Mouse (Mus musculus) heart, postnatal 0 days (tissue): ENCODE measurements around the gene Sytl4. TPM values are rescaled to one million over a fixed set of nuclear protein-coding genes. Genes with fewer than 3 reads are reported as not detected.

ENCODE experiments used
- ATAC-seq: fragments of 200-750 bp; cut with Nextera tagmentation; 2 replicates; pipeline ENCODE4 v1.8.0; 2017; ENCODE audit warnings: low read depth, moderate number of reproducible peaks, moderate library complexity; ENCODE audit not compliant: insufficient read depth
- DNase-seq: peaks from one replicate; pipeline ENCODE4 v3.0.0-alpha.2; 2016; ENCODE audit warnings: low spot score
- H3K27ac ChIP-seq: fragments of 300-500 bp; sonication (generic); 2 replicates; pipeline ENCODE4 v1.5.1; 2014; ENCODE audit warnings: low read depth, mild to moderate bottlenecking
- H3K27me3 ChIP-seq: fragments of 300-500 bp; sonication (generic); 2 replicates; pipeline ENCODE4 v1.6.1; 2014; ENCODE audit warnings: low read length, mixed read lengths; ENCODE audit not compliant: control insufficient read depth, insufficient read depth
- H3K36me3 ChIP-seq: fragments of 300-500 bp; sonication (generic); replicated peaks from 2 replicates; pipeline ENCODE4 v1.6.1; 2014; ENCODE audit warnings: low read length, mixed read lengths; ENCODE audit not compliant: control insufficient read depth, insufficient read depth
- H3K4me1 ChIP-seq: fragments of 300-500 bp; sonication (generic); 2 replicates; pipeline ENCODE4 v1.6.1; 2014; ENCODE audit warnings: antibody characterized with exemption; ENCODE audit not compliant: control insufficient read depth, insufficient read depth
- H3K4me2 ChIP-seq: fragments of 300-500 bp; sonication (generic); 2 replicates; pipeline ENCODE4 v1.6.1; 2014; ENCODE audit warnings: low read depth, mild to moderate bottlenecking, low read length, moderate library complexity
- H3K4me3 ChIP-seq: fragments of 300-500 bp; sonication (generic); 2 replicates; pipeline ENCODE4 v1.5.1; 2014; ENCODE audit warnings: low read depth, low read length
- H3K9ac ChIP-seq: fragments of 300-500 bp; sonication (generic); replicated peaks from 2 replicates; pipeline ENCODE4 v1.6.1; 2014; ENCODE audit warnings: low read depth, low read length, mixed read lengths
- H3K9me3 ChIP-seq: fragments of 300-500 bp; sonication (generic); replicated peaks from 2 replicates; pipeline ENCODE4 v1.6.1; 2016; ENCODE audit warnings: low read length; ENCODE audit not compliant: control insufficient read depth
- CTCF ChIP-seq: IDR thresholded peaks from 2 replicates; pipeline ENCODE4 v1.5.1; 2016; ENCODE audit warnings: antibody characterized with exemption, control low read depth, low read depth
- EP300 ChIP-seq: IDR thresholded peaks from 2 replicates; pipeline ENCODE4 v1.6.1; 2016; ENCODE audit warnings: antibody characterized with exemption, low read depth
- WGBS: fragments of 180-500 bp; shearing (Covaris S2); extraction: QIAGEN DNeasy Blood & Tissue Kit; methylation state at CpG from one replicate; pipeline ENCODE4 v1.1.7; 2014; 5-methylcytosine and 5-hydroxymethylcytosine counted together
- polyA plus RNA-seq: library from polyadenylated mRNA; unstranded; fragments of >200 nt; fragmentation: Nextera tagmentation; extraction: Ambion mirVana; gene quantifications from 2 replicates; pipeline ENCODE4 v1.2.1, GENCODE M21; 2015
- total RNA-seq: library from RNA; depleted of rRNA; stranded (reverse); fragments of >200 nt; gene quantifications from 2 replicates; pipeline ENCODE4 v1.2.3, GENCODE M21; 2014; ENCODE audit warnings: low replicate concordance; rRNA removed

Gene Sytl4
- total RNA-seq = 0.08 and 1.8 TPM in 2 replicates
- polyA plus RNA-seq = 1.1 and 1.2 TPM in 2 replicates

DNA sequence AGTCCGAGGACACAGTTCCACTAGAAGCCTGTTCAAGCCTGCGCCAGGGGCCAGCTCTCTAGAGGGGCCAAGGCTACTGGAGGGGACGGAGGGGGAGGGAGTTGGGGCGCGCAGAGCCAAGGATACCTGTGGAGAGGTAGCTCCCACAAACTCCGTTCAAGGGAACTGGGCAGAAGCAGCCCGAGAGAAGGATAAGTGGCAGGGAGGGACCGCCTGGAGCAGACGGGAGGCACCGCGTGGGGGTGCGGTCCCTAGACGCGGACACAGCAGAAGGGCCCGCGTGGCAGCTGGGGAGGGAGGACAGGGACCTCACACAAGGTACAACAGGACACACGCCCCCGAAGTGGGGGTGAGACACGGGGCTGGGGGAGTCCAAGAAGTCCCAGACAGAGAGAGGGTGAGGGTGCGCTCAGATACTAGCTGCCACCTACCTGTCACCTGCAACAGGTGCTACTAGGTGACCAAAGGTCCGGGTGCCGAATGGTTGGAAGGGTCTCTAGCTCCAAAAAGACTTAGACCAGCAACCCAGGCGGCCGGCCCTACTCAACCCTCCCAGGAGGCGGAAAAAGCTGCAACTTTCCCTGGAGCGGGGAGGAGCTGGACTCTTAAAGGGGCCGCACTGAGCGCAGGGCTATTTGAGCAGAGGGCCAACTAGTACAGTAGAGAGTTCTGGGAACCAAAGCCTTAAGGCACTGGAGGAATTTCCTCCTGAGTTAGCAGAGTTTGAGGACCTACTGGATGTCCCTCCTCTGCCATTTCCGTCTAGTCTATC lies at the start of gene Sytl4:
Sytl4 (minus strand) TSS at position 582 of the 772 bp plus-strand sequence.
- Histone ChIP-seq H3K9me3 (no peaks in the 10 kb centered on the region), H3K27me3 (no peaks in the 10 kb centered on the region), H3K4me2 (peak within 1 kb of the TSS; percentile 82), H3K27ac (no peak within 1 kb of the TSS), H3K4me1 (no peaks in the 10 kb centered on the region), H3K4me3 (peak within 1 kb of the TSS; percentile 58), H3K9ac (0 out of 2 replicates have a peak within 1 kb of the TSS, but pooled peaks have one; percentile 15), H3K36me3 (no peaks in the 10 kb centered on the region)
- ATAC-seq (no peak; the same call in 1 of the 2 replicates), DNase-seq (peak; percentile 13)
- no peak for TF ChIP-seq CTCF
- TF ChIP-seq EP300 = no peak
- 14% methylated on average over 28 of the region's 29 CpGs for WGBS

DNA sequence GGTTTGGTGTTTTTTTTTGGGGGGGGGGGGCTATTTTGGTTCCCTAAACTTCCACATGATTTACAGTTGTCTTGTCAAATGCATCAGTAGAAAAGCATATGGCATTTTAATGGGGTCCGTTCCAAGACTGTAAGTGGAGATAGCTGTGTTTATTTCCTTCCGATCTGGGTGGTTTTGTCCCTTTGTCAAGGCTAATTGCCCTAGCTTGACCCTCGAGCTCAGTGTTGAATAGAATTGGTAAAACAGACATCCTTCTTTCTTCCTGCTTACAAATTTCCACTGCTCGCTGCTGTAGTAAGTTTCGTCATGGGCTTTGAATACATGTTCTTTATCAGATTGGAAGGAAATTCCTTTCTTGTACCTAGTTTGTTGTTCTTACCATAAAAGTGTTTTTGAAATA lies 39.1 kb upstream of the Sytl4 start:
- H3K27me3 ChIP-seq = no peaks in the 10 kb centered on the region
- DNase-seq = no peak
- TF ChIP-seq EP300 (no peak), CTCF (no peak)
- no peaks in the 10 kb centered on the region for H3K36me3 ChIP-seq
- 55% methylated on average over 5 of the region's 5 CpGs for WGBS
- no peak overlapping the region for H3K27ac ChIP-seq
- no peak overlapping the region for H3K9ac ChIP-seq
- H3K4me3 ChIP-seq = no peak overlapping the region
- no peak; the same call in 1 of the 2 replicates for ATAC-seq
- no peaks in the 10 kb centered on the region for H3K9me3 ChIP-seq
- no peak overlapping the region for H3K4me2 ChIP-seq
- H3K4me1 ChIP-seq = no peaks in the 10 kb centered on the region

DNA sequence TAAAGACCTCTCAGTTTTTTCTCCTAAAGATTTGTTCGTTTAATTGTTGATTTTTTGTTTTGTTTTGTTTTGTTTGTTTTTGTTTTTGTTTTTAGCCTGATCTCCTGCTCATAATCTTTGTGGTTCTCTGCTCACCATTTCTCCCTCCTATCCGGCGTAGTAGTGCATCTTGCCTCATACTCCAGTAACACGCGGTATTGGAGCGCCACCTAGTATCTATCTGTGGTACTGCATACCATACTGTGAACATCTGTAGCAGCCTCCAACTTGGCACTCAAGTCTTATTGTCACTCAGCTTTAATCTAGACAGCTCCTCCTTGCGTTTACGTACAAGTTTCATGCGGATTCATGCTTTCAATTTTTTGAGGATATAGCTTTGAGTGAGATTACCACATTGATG lies 37.4 kb upstream of the Sytl4 start:
- Histone ChIP-seq H3K4me2 (no peak overlapping the region), H3K27me3 (no peaks in the 10 kb centered on the region), H3K9ac (no peak overlapping the region), H3K4me3 (no peak overlapping the region), H3K27ac (no peak overlapping the region), H3K4me1 (no peaks in the 10 kb centered on the region), H3K9me3 (no peaks in the 10 kb centered on the region), H3K36me3 (no peaks in the 10 kb centered on the region)
- 5% methylated on average over 9 of the region's 9 CpGs for WGBS
- peak; percentile 43 for DNase-seq
- ATAC-seq = no peak
- peak; percentile 92 for TF ChIP-seq CTCF
- TF ChIP-seq EP300 = no peak

DNA sequence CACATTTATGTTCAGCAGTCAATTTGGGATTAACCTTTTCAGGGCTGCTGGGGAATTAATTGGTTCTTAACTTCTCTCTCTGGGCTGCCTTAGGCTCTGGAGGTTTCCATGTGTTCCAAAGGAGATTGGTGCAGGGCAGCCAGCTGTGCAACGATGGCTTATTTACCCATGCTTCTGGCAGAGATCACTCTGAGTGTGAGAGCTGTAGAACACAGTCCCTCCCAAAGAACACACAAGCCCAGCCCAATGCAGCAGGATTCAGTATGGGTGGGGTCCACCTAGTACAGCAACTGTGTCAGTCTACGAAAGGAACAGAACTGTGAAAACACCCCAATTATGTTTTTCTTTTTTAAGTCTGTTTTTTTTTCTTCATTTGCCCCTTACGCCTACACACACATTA lies 14.3 kb upstream of the Sytl4 start:
- H3K27ac ChIP-seq = no peak overlapping the region
- DNase-seq (no peak), ATAC-seq (no peak)
- H3K9me3 ChIP-seq = no peaks in the 10 kb centered on the region
- no peaks in the 10 kb centered on the region for H3K27me3 ChIP-seq
- no peaks in the 10 kb centered on the region for H3K4me1 ChIP-seq
- no peak overlapping the region for H3K4me2 ChIP-seq
- H3K4me3 ChIP-seq = no peak overlapping the region
- H3K9ac ChIP-seq = no peak overlapping the region
- TF ChIP-seq EP300 (no peak), CTCF (no peak)
- 75% methylated on average over 3 of the region's 3 CpGs for WGBS
- H3K36me3 ChIP-seq = no peaks in the 10 kb centered on the region

DNA sequence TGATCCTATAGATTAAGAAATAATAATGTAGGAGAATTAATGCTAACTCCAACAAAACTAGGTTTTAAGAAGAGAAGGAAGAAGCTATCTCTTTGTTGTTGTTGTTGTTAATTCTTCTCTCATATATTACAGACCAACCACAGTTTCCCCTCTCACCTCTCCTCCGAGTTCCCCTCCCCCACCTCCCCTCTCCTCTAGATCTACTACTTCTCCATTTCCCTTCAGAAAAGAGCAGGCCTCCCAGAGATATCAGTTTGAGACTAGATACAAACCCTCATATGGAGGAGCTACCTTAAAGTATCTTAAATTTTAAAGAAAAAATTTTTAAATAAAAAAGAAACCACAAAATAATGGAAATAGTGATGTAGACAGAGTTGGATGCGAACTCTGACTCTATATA lies 17.0 kb downstream of the Sytl4 start:
- no peaks in the 10 kb centered on the region for H3K4me1 ChIP-seq
- no peaks in the 10 kb centered on the region for H3K36me3 ChIP-seq
- H3K27me3 ChIP-seq = no peaks in the 10 kb centered on the region
- TF ChIP-seq EP300 (no peak), CTCF (no peak)
- no peak overlapping the region for H3K27ac ChIP-seq
- H3K4me3 ChIP-seq = no peak overlapping the region
- ATAC-seq (no peak), DNase-seq (no peak)
- no peak overlapping the region for H3K4me2 ChIP-seq
- no peak overlapping the region for H3K9ac ChIP-seq
- WGBS = 62% methylated on average over 2 of the region's 2 CpGs
- no peaks in the 10 kb centered on the region for H3K9me3 ChIP-seq

DNA sequence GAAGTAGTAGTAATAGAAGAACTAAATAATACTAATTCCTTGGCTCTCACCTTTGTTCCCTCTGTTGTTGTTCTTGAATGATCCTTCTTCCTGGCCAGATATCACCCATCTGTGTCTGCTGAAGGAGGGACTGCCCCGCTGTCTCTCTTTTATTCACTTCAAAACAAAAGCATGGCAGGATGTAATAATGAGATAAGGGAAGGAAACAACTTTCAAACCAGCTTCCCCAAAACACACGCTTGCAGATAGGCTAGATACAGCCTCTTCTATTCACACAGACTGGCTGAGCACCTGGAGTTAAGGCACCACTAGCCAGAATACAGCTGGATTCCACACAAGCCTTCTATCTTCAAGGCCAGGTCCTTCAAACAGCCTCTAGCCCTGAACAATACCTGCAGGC lies 21.0 kb downstream of the Sytl4 start:
- H3K4me2 ChIP-seq = no peak overlapping the region
- no peak for TF ChIP-seq CTCF
- TF ChIP-seq EP300 = no peak
- no peaks in the 10 kb centered on the region for H3K27me3 ChIP-seq
- WGBS = 59% methylated on average over 2 of the region's 2 CpGs
- DNase-seq = no peak
- no peak overlapping the region for H3K4me3 ChIP-seq
- no peaks in the 10 kb centered on the region for H3K9me3 ChIP-seq
- H3K27ac ChIP-seq = no peak overlapping the region
- H3K4me1 ChIP-seq = no peaks in the 10 kb centered on the region
- no peak overlapping the region for H3K9ac ChIP-seq
- no peak for ATAC-seq
- H3K36me3 ChIP-seq = no peaks in the 10 kb centered on the region
